Mouse (Mus musculus): ENCODE results near the gene Nod2. TPM values are rescaled to one million over a fixed set of nuclear protein-coding genes. Genes with fewer than 3 reads are reported as not detected.

Gene Nod2
- polyA plus RNA-seq, 1 experiment, result 0.43 TPM

DNA sequence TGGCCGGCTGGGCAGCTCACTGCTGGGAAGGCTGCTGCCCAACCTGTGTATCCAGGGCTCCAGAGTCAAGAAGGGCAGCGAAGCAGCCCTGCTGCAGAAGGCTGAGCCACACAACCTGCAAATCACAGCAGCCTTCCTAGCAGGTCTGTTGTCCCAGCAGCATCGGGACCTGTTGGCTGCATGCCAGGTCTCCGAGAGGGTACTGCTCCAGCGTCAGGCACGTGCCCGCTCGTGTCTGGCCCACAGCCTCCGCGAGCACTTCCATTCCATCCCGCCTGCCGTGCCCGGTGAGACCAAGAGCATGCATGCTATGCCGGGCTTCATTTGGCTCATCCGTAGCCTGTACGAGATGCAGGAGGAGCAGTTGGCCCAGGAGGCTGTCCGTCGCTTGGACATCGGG is 17.8 kb downstream of the Nod2 start:
- TF ChIP-seq USF1 (IDR thresholded peaks at IDR 0.05; ENCODE audit: low read depth) (no peak), MAX (IDR thresholded peaks at IDR 0.05) (no peak), CEBPB (IDR thresholded peaks at IDR 0.05; ENCODE audit: low read depth) (no peak), MYOG (IDR thresholded peaks at IDR 0.05; ENCODE audit: control insufficient read depth, extremely low read depth, insufficient read length) (no peak), MYOD1 (IDR thresholded peaks at IDR 0.05; ENCODE audit: control insufficient read depth, insufficient read length, low read depth) (no peak), CTCF (IDR thresholded peaks at IDR 0.05; ENCODE audit: control insufficient read depth, insufficient read depth, insufficient read length) (no peak), FOSL1 (IDR thresholded peaks at IDR 0.05; ENCODE audit: insufficient read depth, low read length, poor library complexity, severe bottlenecking) (no peak)
- no peaks in the 10 kb centered on the region for H3K36me3 ChIP-seq (ENCODE audit: control insufficient read depth, insufficient read depth)
- no peak overlapping the region for H3K4me3 ChIP-seq (ENCODE audit: insufficient read depth, poor library complexity, severe bottlenecking)
- no peak overlapping the region for H3ac ChIP-seq (ENCODE audit: control insufficient read depth, insufficient read length, low read depth)
- H3K79me3 ChIP-seq (ENCODE audit: low read depth), result no peaks in the 10 kb centered on the region
- no peaks in the 10 kb centered on the region for H3K79me2 ChIP-seq (ENCODE audit: control insufficient read depth, insufficient read depth)
- no peaks in the 10 kb centered on the region for H3K27me3 ChIP-seq (ENCODE audit: control insufficient read depth, insufficient read depth, insufficient read length)

GRCm38 (mm10) chr8:88666435-88666834 is 19.3 kb downstream of the Nod2 start:
- Histone ChIP-seq H3ac (ENCODE audit: control insufficient read depth, insufficient read length, low read depth) (no peak overlapping the region), H3K27me3 (ENCODE audit: control insufficient read depth, insufficient read depth, insufficient read length) (no peaks in the 10 kb centered on the region), H3K79me2 (ENCODE audit: control insufficient read depth, insufficient read depth) (no peaks in the 10 kb centered on the region), H3K36me3 (ENCODE audit: control insufficient read depth, insufficient read depth) (no peaks in the 10 kb centered on the region), H3K4me3 (ENCODE audit: insufficient read depth, poor library complexity, severe bottlenecking) (no peak overlapping the region), H3K79me3 (ENCODE audit: low read depth) (no peaks in the 10 kb centered on the region)
- TF ChIP-seq CTCF (IDR thresholded peaks at IDR 0.05; ENCODE audit: control insufficient read depth, insufficient read depth, insufficient read length), result no peak
- TF ChIP-seq MAX (IDR thresholded peaks at IDR 0.05), result no peak
- TF ChIP-seq CEBPB (IDR thresholded peaks at IDR 0.05; ENCODE audit: low read depth), result no peak
- TF ChIP-seq FOSL1 (IDR thresholded peaks at IDR 0.05; ENCODE audit: insufficient read depth, low read length, poor library complexity, severe bottlenecking), result no peak
- no peak for TF ChIP-seq MYOD1 (IDR thresholded peaks at IDR 0.05; ENCODE audit: control insufficient read depth, insufficient read length, low read depth)
- no peak for TF ChIP-seq USF1 (IDR thresholded peaks at IDR 0.05; ENCODE audit: low read depth)
- TF ChIP-seq MYOG (IDR thresholded peaks at IDR 0.05; ENCODE audit: control insufficient read depth, extremely low read depth, insufficient read length), result no peak

- no peak overlapping the region for H3ac ChIP-seq (ENCODE audit: control insufficient read depth, insufficient read length, low read depth)
- H3K4me3 ChIP-seq (ENCODE audit: insufficient read depth, poor library complexity, severe bottlenecking), result no peak overlapping the region
Measured at GRCm38 (mm10) chr8:88668400-88669086, 21.4 kb downstream of the Nod2 start.

DNA sequence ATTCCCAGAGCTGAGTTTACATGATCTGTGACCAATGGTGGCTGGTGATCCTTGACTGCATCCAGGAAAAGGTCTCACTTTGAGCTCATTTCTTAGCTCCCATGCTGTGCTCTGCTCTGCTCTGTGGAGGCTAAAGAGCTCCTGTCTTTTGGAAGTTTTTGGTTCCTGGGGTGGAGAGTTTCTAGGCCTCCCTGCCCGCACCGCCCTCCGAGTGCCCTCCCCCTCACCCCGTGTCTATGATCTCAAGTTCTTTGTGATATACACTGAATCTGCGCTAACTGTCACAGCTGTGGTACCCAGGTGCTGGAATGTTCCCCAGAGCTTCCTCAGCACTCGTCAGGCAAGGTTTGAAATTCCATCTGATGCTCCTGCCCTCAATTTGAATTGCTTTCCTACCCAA is 23.7 kb downstream of the Nod2 start:
- TF ChIP-seq MYOG (IDR thresholded peaks at IDR 0.05; ENCODE audit: control insufficient read depth, extremely low read depth, insufficient read length), result no peak
- no peak for TF ChIP-seq MYOD1 (IDR thresholded peaks at IDR 0.05; ENCODE audit: control insufficient read depth, insufficient read length, low read depth)
- H3K27me3 ChIP-seq (ENCODE audit: control insufficient read depth, insufficient read depth, insufficient read length), result no peaks in the 10 kb centered on the region
- no peaks in the 10 kb centered on the region for H3K79me2 ChIP-seq (ENCODE audit: control insufficient read depth, insufficient read depth)
- H3K36me3 ChIP-seq (ENCODE audit: control insufficient read depth, insufficient read depth), result no peaks in the 10 kb centered on the region
- no peaks in the 10 kb centered on the region for H3K79me3 ChIP-seq (ENCODE audit: low read depth)
- no peak overlapping the region for H3ac ChIP-seq (ENCODE audit: control insufficient read depth, insufficient read length, low read depth)
- no peak overlapping the region for H3K4me3 ChIP-seq (ENCODE audit: insufficient read depth, poor library complexity, severe bottlenecking)

More at GRCm38 (mm10) chr8:88668400-88669086, 21.4 kb downstream of the Nod2 start:
- no peak for TF ChIP-seq MYOD1 (IDR thresholded peaks at IDR 0.05; ENCODE audit: control insufficient read depth, insufficient read length, low read depth)
- TF ChIP-seq CEBPB (IDR thresholded peaks at IDR 0.05; ENCODE audit: low read depth), result peak; percentile 8
- H3K79me2 ChIP-seq (ENCODE audit: control insufficient read depth, insufficient read depth), result no peaks in the 10 kb centered on the region
- no peaks in the 10 kb centered on the region for H3K27me3 ChIP-seq (ENCODE audit: control insufficient read depth, insufficient read depth, insufficient read length)
- H3K79me3 ChIP-seq (ENCODE audit: low read depth), result no peaks in the 10 kb centered on the region
- no peaks in the 10 kb centered on the region for H3K36me3 ChIP-seq (ENCODE audit: control insufficient read depth, insufficient read depth)

- Histone ChIP-seq H3ac (ENCODE audit: control insufficient read depth, insufficient read length, low read depth) (no peak overlapping the region), H3K4me3 (ENCODE audit: insufficient read depth, poor library complexity, severe bottlenecking) (no peak overlapping the region), H3K27me3 (ENCODE audit: control insufficient read depth, insufficient read depth, insufficient read length) (no peaks in the 10 kb centered on the region), H3K79me3 (ENCODE audit: low read depth) (no peaks in the 10 kb centered on the region), H3K79me2 (ENCODE audit: control insufficient read depth, insufficient read depth) (no peaks in the 10 kb centered on the region), H3K36me3 (ENCODE audit: control insufficient read depth, insufficient read depth) (no peaks in the 10 kb centered on the region)
- no peak for TF ChIP-seq MYOD1 (IDR thresholded peaks at IDR 0.05; ENCODE audit: control insufficient read depth, insufficient read length, low read depth)
- TF ChIP-seq CTCF (IDR thresholded peaks at IDR 0.05; ENCODE audit: control insufficient read depth, insufficient read depth, insufficient read length), result no peak
- no peak for TF ChIP-seq FOSL1 (IDR thresholded peaks at IDR 0.05; ENCODE audit: insufficient read depth, low read length, poor library complexity, severe bottlenecking)
- TF ChIP-seq MAX (IDR thresholded peaks at IDR 0.05), result no peak
- no peak for TF ChIP-seq CEBPB (IDR thresholded peaks at IDR 0.05; ENCODE audit: low read depth)
- TF ChIP-seq USF1 (IDR thresholded peaks at IDR 0.05; ENCODE audit: low read depth), result no peak
- no peak for TF ChIP-seq MYOG (IDR thresholded peaks at IDR 0.05; ENCODE audit: control insufficient read depth, extremely low read depth, insufficient read length)
Measured at GRCm38 (mm10) chr8:88671575-88671974, 24.5 kb downstream of the Nod2 start.

- TF ChIP-seq MYOG (IDR thresholded peaks at IDR 0.05; ENCODE audit: control insufficient read depth, extremely low read depth, insufficient read length) (no peak), MAX (IDR thresholded peaks at IDR 0.05) (no peak), CEBPB (IDR thresholded peaks at IDR 0.05; ENCODE audit: low read depth) (no peak), MYOD1 (IDR thresholded peaks at IDR 0.05; ENCODE audit: control insufficient read depth, insufficient read length, low read depth) (no peak), USF1 (IDR thresholded peaks at IDR 0.05; ENCODE audit: low read depth) (no peak), CTCF (IDR thresholded peaks at IDR 0.05; ENCODE audit: control insufficient read depth, insufficient read depth, insufficient read length) (no peak), FOSL1 (IDR thresholded peaks at IDR 0.05; ENCODE audit: insufficient read depth, low read length, poor library complexity, severe bottlenecking) (no peak)
- no peak overlapping the region for H3K4me3 ChIP-seq (ENCODE audit: insufficient read depth, poor library complexity, severe bottlenecking)
- no peaks in the 10 kb centered on the region for H3K27me3 ChIP-seq (ENCODE audit: control insufficient read depth, insufficient read depth, insufficient read length)
- no peaks in the 10 kb centered on the region for H3K36me3 ChIP-seq (ENCODE audit: control insufficient read depth, insufficient read depth)
- no peaks in the 10 kb centered on the region for H3K79me3 ChIP-seq (ENCODE audit: low read depth)
- H3ac ChIP-seq (ENCODE audit: control insufficient read depth, insufficient read length, low read depth), result no peak overlapping the region
- no peaks in the 10 kb centered on the region for H3K79me2 ChIP-seq (ENCODE audit: control insufficient read depth, insufficient read depth)
Measured at GRCm38 (mm10) chr8:88673859-88674258, 26.7 kb downstream of the Nod2 start.

Measured in C2C12 (cell line).